Mouse (Mus musculus) spleen, embryonic (tissue): ENCODE measurements around the gene Npat.

ENCODE experiments used
- CTCF ChIA-PET: fragments of 350-600 bp; sonication (Branson Sonifier 250); formaldehyde crosslinking; loops from one replicate; lab custom pipeline; 2022; lab: Charles Lee

Npat gene

DNA sequence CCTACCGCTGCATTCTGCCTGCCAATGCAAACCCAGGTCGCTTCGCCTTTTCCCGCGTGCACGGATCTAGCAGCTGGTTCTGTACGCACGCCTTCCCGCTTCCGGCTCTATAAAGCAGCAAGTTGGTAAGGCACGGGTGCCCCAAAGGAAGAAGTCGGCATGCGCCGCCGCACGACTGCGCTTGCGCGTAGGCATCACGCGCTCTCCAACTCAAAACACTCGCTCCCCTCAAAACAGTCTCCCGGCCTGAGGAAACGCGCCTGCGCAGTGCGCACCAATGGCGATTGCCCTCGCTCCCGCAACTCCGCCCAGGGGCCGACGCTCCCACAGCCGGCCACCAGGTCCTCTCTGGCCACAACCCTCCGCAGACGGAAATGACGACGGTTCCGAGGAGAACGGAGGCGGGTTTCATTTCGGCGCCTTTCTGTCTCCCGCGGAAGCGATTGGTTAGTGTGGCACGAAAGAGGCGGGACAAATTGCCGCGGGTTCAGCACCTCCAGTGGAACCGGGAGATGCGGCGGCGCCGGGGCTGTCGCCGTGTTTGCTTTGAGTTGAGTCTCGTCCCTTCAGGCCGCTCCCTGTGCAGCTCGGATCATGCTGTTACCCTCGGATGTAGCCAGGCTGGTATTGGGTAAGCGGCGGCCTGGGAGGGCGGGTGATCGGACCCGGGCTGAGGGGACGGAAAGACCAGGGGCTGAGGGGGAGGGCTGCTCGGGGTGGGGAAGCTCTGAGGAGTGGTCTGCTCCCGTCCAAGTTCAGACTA is at the start of gene Npat, which contains the start of gene Atm:
Npat (plus strand) TSS at position 490 of the 763 bp plus-strand sequence.
Atm (minus strand) TSS at position 183 of the 763 bp plus-strand sequence.
- CTCF ChIA-PET = no interaction called here

DNA sequence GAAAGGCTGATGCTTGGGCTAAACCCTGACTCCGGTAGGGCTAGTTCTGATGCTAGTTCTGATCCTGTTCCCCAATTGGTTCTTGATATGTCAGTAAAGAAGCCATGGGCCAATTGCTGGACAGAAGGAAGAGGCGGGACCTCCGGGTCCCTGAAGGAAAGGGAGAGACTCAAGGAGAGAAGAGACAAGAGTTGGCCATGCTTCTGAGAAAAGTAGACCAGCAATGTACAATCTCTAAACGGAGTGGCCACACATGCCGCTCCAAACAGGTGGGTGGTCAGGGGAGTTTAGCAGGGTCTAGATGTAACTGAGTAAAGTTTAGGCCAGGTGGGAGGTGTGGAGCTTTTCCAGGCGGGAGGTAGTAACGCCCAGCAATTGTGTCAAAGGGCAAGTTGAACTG is 28.8 kb upstream of the Npat start:
- CTCF ChIA-PET = interaction anchor here (0.6 kb wide), 1 partner anchor 24 kb away, joined by 3 read pairs; no protein-coding TSS in a partner anchor

DNA sequence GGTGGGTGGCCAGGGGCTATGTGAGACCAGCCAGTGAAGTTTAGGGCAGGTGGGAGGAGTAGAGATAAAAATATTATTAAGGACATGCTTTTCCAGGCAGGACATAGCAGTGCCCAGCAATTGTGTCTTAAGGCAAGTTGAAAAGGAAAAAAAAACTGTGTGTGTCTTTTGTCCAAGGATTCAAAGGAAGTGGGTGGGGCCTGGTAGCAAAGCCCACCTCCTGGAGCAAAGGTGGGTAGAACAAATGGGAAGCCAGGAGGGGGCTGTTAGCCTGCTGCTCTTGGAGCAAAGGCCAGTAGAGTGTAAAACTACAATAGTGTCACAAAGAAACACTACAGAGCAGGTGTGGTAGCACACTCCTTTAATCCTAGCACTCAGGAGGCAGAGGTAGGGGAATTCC is 22.8 kb upstream of the Npat start:
- CTCF ChIA-PET = no interaction called here

DNA sequence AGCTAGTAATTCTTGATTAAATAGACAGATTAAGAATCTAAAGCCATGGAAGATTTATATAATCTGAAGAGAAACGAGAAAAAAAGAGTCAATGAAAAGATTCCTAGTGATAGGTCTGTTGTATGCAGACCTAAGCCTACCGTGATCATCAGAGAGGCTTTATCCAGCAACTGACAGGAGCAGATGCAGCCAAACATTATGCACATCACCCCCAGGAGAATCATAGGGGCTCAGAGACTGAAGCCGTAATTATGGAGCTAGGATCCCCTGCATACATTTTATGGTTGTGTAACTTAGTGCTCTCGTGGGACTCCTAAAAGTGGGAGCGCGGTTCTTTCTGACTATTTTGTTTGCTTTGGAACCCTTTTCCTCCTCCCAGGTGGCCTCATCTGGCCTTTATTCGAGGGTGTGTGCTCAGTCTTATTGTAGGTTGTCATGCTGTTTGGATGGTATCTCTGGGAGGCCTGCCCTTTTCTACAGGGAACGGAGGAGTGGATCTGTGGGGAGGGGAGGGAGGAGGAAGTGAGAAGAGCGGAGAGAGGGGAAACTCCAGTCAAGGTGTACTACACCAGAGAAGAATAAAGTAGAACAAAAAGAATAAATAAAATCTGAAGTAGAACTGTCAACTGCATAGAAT is 19.4 kb upstream of the Npat start:
- CTCF ChIA-PET = no interaction called here

DNA sequence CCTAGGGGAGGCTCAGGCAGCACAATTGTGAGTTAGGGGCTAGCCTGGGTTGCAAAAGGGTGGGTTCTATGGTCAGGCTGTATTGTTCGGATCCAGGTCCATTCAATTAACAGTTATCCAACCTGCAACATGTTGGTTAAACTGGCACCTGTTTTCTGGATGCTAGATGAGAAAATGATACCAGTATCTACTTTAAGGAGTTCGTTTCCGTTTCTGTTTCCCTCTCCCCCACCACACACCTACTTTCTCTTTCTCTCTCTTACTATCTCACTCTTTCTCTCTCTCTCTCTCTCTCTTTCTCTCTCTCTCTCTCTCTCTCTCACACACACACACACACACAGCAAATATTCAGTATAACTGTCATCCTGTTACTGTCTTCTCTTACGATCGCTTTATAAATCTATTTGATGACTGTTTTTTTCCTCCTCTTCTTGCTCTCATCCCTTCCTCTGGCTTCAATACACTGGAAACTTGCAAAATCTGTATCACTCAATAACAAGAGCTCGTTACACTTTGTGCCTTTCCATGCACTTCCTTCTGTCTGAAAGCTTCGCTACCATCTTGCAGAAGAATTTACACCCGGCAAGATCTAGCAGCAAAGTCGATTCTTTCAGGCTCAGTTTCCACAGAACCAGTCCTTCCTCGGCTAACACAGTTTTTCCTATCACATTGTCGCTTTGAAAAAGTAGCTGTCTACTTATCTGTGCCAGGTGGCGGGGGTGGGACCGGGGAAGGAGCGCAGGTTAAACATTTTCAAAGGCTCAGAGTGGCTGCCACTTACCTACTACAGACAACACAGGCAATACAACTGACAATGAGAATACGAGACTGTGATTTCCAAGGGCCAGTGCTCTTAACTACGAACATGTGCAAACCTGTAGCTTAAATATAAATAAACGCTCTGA is 1.2 kb upstream of the Npat start:
- CTCF ChIA-PET = no interaction called here

DNA sequence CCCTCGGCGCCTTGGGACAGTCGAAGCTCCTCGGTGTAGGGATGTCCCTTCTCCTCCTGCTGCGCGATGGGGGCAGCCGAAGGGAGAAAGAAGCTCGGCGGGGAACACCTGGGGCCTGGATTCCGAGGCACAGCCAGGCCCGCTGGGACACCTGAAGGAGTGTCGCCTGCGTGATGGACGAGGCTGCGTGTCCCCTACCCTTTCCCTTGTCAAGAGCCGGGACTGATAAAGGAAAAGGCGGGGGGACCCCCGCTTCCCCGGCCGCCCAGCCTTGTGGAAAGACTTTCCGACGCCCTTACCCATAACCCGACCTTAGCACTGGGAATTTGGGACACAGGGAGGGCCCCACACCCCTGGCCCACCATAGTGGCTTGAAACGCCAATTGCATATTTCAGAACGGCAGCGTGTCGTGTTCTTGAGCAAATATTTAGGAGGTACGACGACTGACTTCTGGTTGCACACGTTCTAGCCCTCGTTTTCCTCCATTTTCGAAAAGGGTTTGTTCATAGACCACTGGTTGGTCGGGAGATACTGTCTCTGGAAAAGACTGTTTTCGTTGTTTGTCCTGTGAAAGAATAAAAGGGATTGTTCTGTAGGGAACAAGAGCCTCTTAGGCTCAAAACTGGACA is 604 bp downstream of the Npat start:
- CTCF ChIA-PET = no interaction called here

DNA sequence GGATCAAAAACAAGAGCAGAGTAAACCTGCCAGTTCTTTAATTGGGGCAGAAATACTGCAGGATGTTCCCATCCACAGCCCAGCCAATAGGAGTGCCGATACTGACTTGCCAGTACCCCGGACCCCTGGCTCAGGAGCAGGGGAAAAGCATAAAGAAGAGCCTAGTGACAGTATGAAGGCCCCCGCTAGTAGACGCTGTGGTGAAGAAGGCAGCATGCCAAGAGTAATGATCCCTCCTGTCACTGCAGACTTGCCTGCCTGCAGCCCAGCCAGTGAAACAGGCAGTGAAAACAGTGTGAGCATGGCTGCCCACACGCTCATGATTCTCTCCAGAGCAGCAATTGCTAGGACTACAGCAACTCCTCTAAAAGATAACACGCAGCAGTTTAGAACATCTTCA is 33.8 kb downstream of the Npat start:
- CTCF ChIA-PET = no interaction called here

DNA sequence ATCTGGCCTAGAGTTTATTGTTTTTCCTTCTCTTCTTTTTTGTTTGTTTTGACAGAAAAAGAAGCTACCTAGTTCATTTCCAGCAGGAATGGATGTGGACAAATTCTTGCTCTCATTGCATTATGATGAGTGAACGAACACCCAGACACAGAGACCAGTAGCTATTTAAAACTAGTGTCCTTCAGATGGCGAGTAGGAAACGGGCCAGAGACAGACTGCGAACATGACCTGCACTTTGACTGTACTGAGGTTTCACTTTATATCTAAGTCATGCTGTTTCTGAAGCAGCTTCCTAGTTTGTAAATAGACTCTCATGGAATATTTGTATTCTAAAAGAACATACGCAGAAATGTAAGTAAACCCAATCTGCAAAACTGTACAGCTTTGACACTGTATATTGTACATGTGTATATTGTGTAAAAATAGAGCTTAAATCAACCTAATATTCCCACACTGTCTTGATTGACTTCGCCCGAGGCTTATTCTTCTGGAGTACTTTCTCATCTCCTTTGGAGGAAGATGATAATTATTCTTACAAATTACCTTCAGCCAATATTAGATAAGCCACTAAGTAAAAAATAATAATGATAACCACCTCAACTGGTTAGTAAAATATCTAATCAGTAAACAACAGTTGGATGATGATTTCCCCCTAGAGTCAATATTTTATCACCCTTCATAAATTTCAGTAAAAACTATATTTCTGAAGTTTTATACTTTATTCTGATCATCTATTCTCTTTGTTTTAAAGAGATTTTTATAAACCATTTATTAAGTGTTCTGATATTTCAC is 35.9 kb downstream of the Npat start:
- CTCF ChIA-PET = no interaction called here

DNA sequence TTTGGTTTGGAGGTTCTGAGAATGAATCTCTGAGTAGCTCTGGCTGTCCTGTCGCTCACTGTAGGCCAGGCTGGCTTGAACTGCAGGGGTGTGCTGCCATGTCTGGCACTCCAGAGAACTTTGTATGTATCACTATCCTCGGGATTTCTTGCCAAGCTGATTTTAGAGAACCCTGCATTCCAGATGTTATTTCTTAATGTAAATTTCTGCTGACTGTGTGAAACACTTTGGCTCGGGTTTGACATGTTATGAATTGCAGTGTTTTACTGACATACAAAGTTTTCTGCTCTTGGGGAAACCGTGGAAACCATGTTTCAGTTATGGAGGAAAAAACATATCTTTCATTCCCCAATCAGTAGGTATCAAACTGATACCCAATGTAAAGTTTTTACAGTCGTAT is 38.9 kb downstream of the Npat start:
- CTCF ChIA-PET = no interaction called here

DNA sequence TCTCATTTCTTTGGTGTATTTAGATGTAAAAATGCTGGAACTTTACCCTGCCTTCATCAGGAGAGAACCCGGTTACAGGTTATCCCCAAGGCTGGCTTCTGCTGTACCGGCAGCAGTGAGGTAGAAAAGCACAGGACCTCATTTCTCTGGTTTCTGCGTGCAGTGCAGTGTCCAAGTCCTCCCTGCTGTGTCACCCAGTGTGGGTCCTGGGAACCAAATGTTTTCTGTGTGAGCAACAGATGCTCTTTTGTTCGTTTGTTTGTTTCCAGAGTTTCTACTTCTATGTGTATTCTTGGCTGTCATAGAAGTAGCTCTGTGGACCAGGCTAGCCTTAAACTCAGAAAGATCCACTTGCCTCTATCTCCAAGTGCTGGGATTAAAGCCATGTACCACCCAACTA is 45.0 kb downstream of the Npat start:
- CTCF ChIA-PET = no interaction called here

DNA sequence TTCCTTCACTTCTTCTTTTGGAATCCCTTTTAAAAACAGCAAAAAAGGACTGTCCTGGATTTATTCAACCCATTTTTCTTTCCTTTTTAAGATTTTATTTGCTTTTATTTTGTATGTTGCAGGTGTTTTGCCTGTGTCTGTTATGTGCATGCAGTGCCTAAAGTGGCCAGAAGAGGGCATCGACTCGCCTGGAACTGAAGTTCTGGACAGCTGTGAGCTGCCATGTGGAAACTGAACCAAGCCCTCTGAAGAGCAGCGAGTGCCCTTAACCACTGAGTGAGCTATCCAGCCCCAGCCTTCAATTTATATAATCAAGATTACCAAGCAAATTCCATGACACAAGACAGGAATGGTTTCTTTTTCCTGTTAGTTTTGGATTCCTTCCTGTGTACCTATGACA is 57.9 kb downstream of the Npat start:
- CTCF ChIA-PET = interaction anchor here (1.4 kb wide), 1 partner anchor 79 kb away, joined by 3 read pairs; no protein-coding TSS in a partner anchor

DNA sequence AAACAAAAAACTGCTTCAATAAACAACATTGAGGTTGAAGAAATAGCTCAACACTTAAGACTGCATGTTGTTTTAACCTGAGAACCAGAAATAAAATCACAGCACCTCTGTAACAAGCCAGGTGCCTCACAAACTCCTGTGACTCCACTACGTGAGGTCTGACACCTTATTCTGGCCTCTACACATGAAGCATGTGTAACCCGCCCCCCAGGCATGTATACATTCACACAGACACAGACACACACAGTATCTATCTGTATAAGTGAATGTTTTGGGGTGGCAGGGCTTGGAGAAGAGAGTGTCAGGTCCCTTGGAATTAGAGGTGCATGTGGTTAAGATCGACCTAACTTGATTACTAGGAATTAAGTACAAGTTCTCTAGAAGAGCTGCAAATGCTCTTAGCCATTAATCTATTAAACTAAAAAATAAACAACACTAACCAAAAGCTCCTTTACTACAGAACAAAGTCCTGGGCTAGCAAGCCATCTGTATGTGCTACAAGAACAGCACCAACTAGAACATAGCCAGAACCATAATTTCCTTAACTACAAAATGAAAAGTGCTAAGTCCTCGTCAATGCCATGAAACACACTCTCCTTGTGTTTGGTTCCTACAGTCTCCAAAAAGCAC is 60.2 kb downstream of the Npat start:
- CTCF ChIA-PET = no interaction called here

DNA sequence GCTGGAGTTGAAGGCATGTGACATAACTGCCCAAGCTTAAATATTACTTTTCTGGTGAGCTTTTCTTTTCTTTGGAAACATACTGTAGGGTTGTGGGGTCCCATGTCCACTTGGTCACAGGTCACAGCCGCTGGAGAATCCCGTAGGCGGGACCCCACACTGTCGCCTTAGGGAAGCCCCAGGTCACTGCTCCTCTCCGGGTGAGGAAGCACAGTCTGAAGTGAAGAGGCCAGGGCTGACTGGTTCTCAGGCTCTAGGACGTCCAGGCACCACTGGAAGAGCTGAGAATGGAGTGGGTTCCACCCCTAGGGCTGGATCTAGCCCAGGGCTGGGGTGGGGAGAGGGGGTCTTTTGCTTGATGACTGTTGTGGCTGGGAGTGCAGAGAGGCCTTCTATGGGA is 61.8 kb downstream of the Npat start:
- CTCF ChIA-PET = interaction anchor here (0.5 to 0.6 kb wide), 2 partner anchors 88 to 102 kb away, joined by 3 read pairs; no protein-coding TSS in a partner anchor

DNA sequence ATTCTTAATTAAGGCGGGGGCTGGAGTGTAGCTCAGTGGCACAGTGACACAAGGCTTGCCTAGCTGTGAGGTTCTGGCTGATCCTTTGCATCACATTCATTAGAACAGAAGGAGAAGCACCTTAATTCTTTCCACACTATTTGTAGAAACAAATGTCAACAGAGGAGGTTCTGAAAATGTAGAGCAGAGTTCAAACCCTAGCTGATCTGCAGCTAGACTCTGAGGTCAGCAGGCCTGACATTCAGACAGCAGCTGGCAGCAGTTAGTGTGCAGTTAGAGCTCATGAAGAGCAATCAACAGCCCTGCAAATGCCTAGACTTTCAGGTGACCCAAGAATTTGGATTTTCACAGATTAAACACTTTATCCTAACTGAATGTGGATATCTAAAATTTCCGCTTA is 64.7 kb downstream of the Npat start:
- CTCF ChIA-PET = no interaction called here

DNA sequence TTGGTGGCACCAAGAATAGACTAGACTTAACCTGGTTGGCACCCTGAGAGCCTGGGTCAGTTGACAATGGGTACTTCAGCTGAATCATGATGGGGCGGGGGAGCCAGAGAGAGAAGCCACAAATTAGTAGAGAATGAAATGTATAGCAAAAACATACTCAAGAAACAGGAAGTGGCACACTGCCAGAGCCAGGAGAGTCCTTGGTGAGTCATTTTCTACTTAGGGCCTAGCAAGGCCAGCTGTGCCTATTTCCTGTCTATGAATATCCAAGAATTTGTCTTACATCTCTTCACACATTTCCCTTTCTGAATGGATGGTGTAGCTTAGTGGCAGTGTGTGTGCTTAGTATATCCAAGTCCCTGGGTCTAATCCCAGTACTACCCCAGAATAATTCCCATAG is 66.5 kb downstream of the Npat start:
- CTCF ChIA-PET = interaction anchor here (1.6 kb wide), 1 partner anchor 64 kb away, joined by 7 read pairs; no protein-coding TSS in a partner anchor

DNA sequence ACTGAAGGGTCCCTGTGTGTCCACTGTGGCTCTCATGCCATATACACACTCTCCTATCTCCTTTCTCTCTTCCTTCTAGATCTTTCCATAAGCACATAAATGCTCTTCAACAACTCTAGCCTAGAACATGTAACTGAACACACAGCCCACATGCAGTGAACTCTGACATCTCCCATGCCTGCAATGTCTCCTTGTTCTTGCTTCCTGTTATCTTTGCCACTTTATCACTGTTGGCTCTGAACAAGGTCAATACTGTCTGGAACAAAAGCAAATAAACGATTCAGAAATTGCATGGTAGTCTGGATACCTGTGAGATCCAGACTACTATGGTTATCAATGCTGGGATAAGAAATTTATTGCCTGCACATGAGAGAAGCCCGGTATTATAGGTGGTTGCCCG is 67.0 kb downstream of the Npat start:
- CTCF ChIA-PET = interaction anchor here (1.6 kb wide), 1 partner anchor 64 kb away, joined by 7 read pairs; no protein-coding TSS in a partner anchor

DNA sequence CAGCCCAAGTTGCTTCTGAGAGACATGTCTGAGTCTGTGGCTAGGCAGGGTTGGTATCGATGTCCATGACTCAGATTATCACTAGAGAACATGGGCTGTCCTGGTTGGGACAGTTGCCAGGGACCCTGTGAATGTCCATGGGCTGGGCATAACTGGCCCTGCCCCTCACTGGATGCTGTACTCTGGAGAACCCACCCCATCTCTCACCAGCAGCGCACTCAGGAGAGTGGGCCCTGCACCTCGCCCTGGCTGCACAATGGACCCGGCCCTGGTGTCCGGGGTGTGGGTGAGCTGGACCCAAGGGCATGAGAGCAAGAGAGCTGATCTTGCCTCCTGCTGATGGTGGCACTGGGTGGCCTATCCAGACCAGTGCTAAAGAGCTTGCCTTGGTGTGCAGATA is 68.1 kb downstream of the Npat start:
- CTCF ChIA-PET = no interaction called here

DNA sequence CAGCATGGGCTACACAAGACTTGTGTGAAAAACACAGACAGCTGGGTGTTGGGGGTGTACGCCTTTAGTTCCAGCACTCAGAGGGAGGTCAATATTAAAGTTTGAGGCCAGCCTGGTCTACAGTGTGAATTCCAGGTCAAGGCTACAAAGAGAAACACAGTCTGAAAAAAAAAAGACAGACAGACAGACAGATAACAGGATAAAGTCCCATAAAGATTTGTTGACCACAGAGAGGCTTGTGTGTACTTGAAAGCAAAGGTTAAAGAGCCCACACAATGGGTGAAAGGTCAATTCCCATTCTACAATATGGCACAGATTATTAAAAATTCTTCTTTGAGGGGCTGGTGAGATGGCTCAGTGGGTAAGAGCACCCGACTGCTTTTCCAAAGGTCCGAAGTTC is 70.3 kb downstream of the Npat start:
- CTCF ChIA-PET = no interaction called here

DNA sequence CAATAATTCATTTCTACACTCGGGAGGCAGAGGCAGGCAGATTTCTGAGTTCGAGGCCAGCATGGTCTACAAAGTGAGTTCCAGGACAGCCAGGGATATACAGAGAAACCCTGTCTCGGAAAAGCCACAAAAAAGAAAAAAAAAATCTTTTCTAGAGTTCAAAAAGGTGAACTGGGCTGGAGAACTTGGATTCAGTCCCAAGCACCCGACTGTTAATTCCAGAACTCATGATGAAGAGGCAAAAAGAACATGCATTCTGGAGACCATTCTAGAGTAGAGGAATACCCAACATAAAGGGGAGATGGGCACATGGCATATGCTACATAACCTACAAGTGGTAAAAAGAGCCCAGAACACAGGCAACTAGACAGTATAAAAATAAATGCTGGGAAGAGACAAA is 71.0 kb downstream of the Npat start:
- CTCF ChIA-PET = no interaction called here
